Mouse (Mus musculus): Measurements from ENCODE around the gene Cyth2. TPM values are rescaled to one million over a fixed set of nuclear protein-coding genes. Genes with fewer than 3 reads are reported as not detected.

The Cyth2 gene
- polyA plus RNA-seq, 1 experiment: 112 TPM

DNA sequence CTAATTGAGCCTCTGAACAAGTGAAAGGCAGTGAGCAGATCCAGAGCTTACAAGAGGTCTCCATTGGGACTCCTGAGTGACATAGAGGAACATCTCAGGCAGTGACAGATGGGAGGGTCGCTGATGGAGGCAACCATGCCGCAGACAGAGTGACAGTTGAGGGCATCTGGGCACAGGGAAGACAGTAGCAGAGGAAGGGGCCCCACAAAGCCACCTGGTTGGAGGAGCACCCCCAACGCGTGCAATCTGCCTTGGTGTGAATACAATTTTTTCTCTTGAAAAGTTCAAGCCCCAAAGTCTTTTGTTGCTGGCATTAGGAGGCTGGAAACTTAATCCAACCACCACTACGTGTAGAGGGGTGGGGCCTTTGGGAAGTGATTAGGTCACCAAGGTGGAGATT, 54.2 kb downstream of the Cyth2 start:
- 55% methylated on average over 5 of the region's 5 CpGs for WGBS
- Histone ChIP-seq H3K27ac (ENCODE audit: insufficient read depth, low read length) (no peak overlapping the region), H3K27me3 (ENCODE audit: control insufficient read depth, insufficient read depth, low read length) (no peaks in the 10 kb centered on the region), H3K4me1 (ENCODE audit: control insufficient read depth, insufficient read depth, low read length) (no peaks in the 10 kb centered on the region), H3K4me3 (replicated peaks; ENCODE audit: insufficient read depth, low read depth, low read length) (no peak overlapping the region)
- DNase-seq: no peak
- TF ChIP-seq CTCF (IDR thresholded peaks at IDR 0.05; ENCODE audit: borderline replicate concordance, insufficient read depth, low read depth, low read length): no peak

DNA sequence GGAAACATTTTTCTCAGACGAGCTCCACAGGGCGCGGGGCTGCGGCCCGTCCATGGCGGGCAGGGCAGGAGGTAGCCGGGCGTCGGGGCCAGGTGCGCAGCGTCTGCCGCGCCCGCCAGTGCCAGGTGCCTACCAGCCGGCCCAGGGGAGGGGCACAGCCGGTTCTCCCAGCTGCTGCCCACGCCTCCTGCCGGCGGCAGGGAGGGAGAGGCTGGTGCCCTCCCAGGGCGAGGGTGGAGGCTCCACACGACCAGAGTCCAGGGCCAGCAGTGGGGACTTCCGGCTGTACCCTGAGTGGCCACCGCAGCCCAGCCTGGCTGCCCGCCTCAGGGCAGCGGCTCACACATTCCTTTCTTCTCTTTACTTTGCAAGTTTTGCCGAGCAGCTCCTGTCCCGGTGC, 55.0 kb downstream of the Cyth2 start:
- no peak overlapping the region for H3K4me3 ChIP-seq (replicated peaks; ENCODE audit: insufficient read depth, low read depth, low read length)
- H3K27ac ChIP-seq (ENCODE audit: insufficient read depth, low read length): no peak overlapping the region
- H3K27me3 ChIP-seq (ENCODE audit: control insufficient read depth, insufficient read depth, low read length): no peaks in the 10 kb centered on the region
- H3K4me1 ChIP-seq (ENCODE audit: control insufficient read depth, insufficient read depth, low read length): no peaks in the 10 kb centered on the region
- DNase-seq: peak in 1 of 2 experiments; percentile 17
- TF ChIP-seq POLR2A (IDR thresholded peaks at IDR 0.05; ENCODE audit: borderline replicate concordance, insufficient read depth, low read length) (no peak), CTCF (IDR thresholded peaks at IDR 0.05; ENCODE audit: borderline replicate concordance, insufficient read depth, low read depth, low read length) (no peak)
- WGBS: 3% methylated on average over 26 of the region's 27 CpGs

Other genes starting within 250 kb of the Cyth2 start
- 21.1 and 24.2 TPM in 2 replicates for gene Bcat2, start 244.4 kb downstream of the Cyth2 start, polyA plus RNA-seq (2012; rRNA removed)
- gene Fgf21, start 199.1 kb downstream of the Cyth2 start, polyA plus RNA-seq (2012; rRNA removed): not detected in 2 replicates
- gene Fut1, start 197.3 kb downstream of the Cyth2 start, polyA plus RNA-seq (2012; rRNA removed): 0.07 and 0.08 TPM in 2 replicates
- 0.08 and 0.18 TPM in 2 replicates for gene Izumo1, start 192.8 kb downstream of the Cyth2 start, polyA plus RNA-seq (2012; rRNA removed)
- 7.6 and 7.7 TPM in 2 replicates for gene Rasip1, start 187.1 kb downstream of the Cyth2 start, polyA plus RNA-seq (2012; rRNA removed)
- 7.1 and 9.8 TPM in 2 replicates for gene Mamstr, start 174.6 kb downstream of the Cyth2 start, polyA plus RNA-seq (2012; rRNA removed)
- 1.4 and 1.7 TPM in 2 replicates for gene Fut2, start 148.2 kb downstream of the Cyth2 start, polyA plus RNA-seq (2012; rRNA removed)
- 0.10 and 0.16 TPM in 2 replicates for gene Ntn5, start 130.6 kb downstream of the Cyth2 start, polyA plus RNA-seq (2012; rRNA removed)
- gene Sec1, start 120.2 kb downstream of the Cyth2 start, polyA plus RNA-seq (2012; rRNA removed): 0.29 and 0.64 TPM in 2 replicates
- 164 and 166 TPM in 2 replicates for gene Car11, start 114.7 kb downstream of the Cyth2 start, polyA plus RNA-seq (2012; rRNA removed)
- gene Dbp, start 109.5 kb downstream of the Cyth2 start, polyA plus RNA-seq (2012; rRNA removed): 222 and 239 TPM in 2 replicates
- gene Rpl18, start 99.1 kb downstream of the Cyth2 start, polyA plus RNA-seq (2012; rRNA removed): 350 and 359 TPM in 2 replicates
- 27.7 and 29.3 TPM in 2 replicates for gene Sphk2, start 96.6 kb downstream of the Cyth2 start, polyA plus RNA-seq (2012; rRNA removed)
- gene Fam83e, start 93.4 kb downstream of the Cyth2 start, polyA plus RNA-seq (2012; rRNA removed): 0.25 and 0.31 TPM in 2 replicates
- not detected in 2 replicates for gene Spaca4, start 88.8 kb downstream of the Cyth2 start, polyA plus RNA-seq (2012; rRNA removed)
- gene Lmtk3, start 30.8 kb downstream of the Cyth2 start, polyA plus RNA-seq (2012; rRNA removed): 126 and 130 TPM in 2 replicates
- gene Sult2b1, start 29.9 kb downstream of the Cyth2 start, polyA plus RNA-seq (2012; rRNA removed): 10.6 and 10.8 TPM in 2 replicates
- gene Kcnj14, start 10.2 kb upstream of the Cyth2 start, polyA plus RNA-seq (2012; rRNA removed): 6.0 and 7.3 TPM in 2 replicates
- 14.9 and 15.5 TPM in 2 replicates for gene Grwd1, start 16.4 kb upstream of the Cyth2 start, polyA plus RNA-seq (2012; rRNA removed)
- 99.9 and 106 TPM in 2 replicates for gene Kdelr1, start 58.2 kb upstream of the Cyth2 start, polyA plus RNA-seq (2012; rRNA removed)
- 14.9 and 16.4 TPM in 2 replicates for gene Grin2d, start 63.8 kb upstream of the Cyth2 start, polyA plus RNA-seq (2012; rRNA removed)
- not detected in 2 replicates for gene Syngr4, start 82.1 kb upstream of the Cyth2 start, polyA plus RNA-seq (2012; rRNA removed)
- 42.0 and 46.5 TPM in 2 replicates for gene Tmem143, start 82.4 kb upstream of the Cyth2 start, polyA plus RNA-seq (2012; rRNA removed)
- gene Emp3, start 106.8 kb upstream of the Cyth2 start, polyA plus RNA-seq (2012; rRNA removed): 5.4 and 6.5 TPM in 2 replicates
- 3.4 and 5.1 TPM in 2 replicates for gene Ccdc114, start 109.5 kb upstream of the Cyth2 start, polyA plus RNA-seq (2012; rRNA removed)
- 2.7 and 2.8 TPM in 2 replicates for gene Abcc6, start 215.7 kb upstream of the Cyth2 start, polyA plus RNA-seq (2012; rRNA removed)
- gene Nomo1, start 219.1 kb upstream of the Cyth2 start, polyA plus RNA-seq (2012; rRNA removed): 98.0 and 99.5 TPM in 2 replicates

All from cerebellum, adult 2 months (tissue).